Comparison of ENCODE assay signal across 8 mouse cellular contexts in the genomic region with DNA sequence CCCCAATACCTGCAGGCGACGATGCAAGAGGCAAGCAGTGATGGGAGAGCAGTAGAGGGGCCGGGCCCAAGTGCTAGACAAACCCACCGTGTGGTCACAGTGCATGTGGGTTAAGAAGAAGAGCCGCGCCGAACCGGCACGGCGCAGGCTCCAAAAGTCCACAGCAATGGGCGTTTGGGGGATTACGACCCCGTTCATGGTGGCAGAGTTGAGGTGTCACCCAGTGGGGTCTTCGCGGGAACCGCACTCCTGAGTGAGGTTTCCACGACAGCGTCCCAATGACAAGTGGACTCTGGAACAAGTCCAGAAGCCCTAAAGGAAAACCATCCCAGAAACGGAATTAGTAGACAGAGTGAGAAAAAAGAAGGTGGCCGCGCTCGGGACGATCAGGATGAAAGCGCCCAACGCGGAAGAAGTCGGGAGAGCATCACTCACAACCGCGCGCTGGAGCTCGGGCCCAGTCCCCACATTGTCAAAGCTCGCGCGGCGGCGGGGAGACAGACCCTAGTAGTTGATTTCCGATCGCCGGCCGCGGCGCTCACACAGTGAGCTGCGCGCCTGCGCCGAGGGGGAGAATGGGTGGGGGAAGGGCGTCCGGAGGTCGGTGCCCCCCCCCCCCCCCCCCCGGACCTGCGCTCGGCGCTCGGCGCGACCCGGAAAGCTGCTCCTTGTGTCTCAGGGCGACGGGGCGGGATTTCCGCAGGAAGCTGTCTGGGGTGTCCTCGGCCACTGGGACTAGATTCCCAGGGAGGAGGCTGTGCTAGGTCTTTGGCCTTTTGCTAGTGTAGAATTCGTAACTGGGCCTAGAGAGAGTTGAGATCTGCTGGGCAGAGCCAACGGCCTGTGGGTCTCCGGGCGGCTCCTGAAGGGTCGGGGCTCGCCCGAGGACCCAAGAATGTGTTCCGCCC. TPM values are rescaled to one million over a fixed set of nuclear protein-coding genes. Genes with fewer than 3 reads are reported as not detected.
DNase-seq lines count a peak whose midpoint lies in the region; ATAC-seq and TF ChIP-seq lines count a peak whose summit lies in the region.

TSS of gene Dclre1b (minus strand) at position 554 of the 908 bp plus-strand sequence.
TSS of gene Ap4b1 (plus strand) at position 630 of the 908 bp plus-strand sequence.
TSS of gene Gm43064 (plus strand) at position 683 of the 908 bp plus-strand sequence.

- peak within 1 kb of the TSS; percentile 86 for H3K9ac ChIP-seq in forebrain, postnatal 0 days
- H3K9ac ChIP-seq in lung, embryonic 15.5 days: peak within 1 kb of the TSS; percentile 94

- peaks cover 56% of the 10 kb centered on the region for H3K36me3 ChIP-seq in G1E (replicated peaks)
- peaks cover 11% of the 10 kb centered on the region for H3K36me3 ChIP-seq in forebrain, postnatal 0 days (ENCODE audit: insufficient read depth)
- H3K36me3 ChIP-seq in lung, embryonic 15.5 days: peaks cover 27% of the 10 kb centered on the region

- H3K4me2 ChIP-seq in forebrain, postnatal 0 days (ENCODE audit: low read depth): peak within 1 kb of the TSS; percentile 71
- H3K4me2 ChIP-seq in lung, embryonic 15.5 days: peak within 1 kb of the TSS; percentile 78

- under 1% methylated on average over 62 of the region's 70 CpGs for WGBS in forebrain, postnatal 0 days
- under 1% methylated on average over 62 of the region's 70 CpGs for WGBS in lung, embryonic 15.5 days

- TF ChIP-seq CTCF in G1E (IDR thresholded peaks at IDR 0.05; ENCODE audit: low read depth, low read length): no peak
- TF ChIP-seq CTCF in forebrain, postnatal 0 days (IDR thresholded peaks at IDR 0.05; ENCODE audit: low read depth): peak; percentile 16; the same call in 1 of the 2 replicates

- H3K27me3 ChIP-seq in G1E (ENCODE audit: insufficient read depth, low read length): no peaks in the 10 kb centered on the region
- H3K27me3 ChIP-seq in forebrain, postnatal 0 days (ENCODE audit: insufficient read depth, low read length): no peaks in the 10 kb centered on the region
- H3K27me3 ChIP-seq in lung, embryonic 15.5 days: no peaks in the 10 kb centered on the region

- peak; percentile 75 for ATAC-seq in G1E (ENCODE audit: extremely low read depth, insufficient number of reproducible peaks, low FRiP score, poor library complexity, severe bottlenecking)
- ATAC-seq in forebrain, postnatal 0 days: peak; percentile 98
- peak; percentile 98 for ATAC-seq in lung, embryonic 15.5 days (ENCODE audit: borderline replicate concordance, extremely low read depth, low FRiP score, low TSS enrichment)

- peak; percentile 87 for DNase-seq in G1E (ENCODE audit: low spot score)
- DNase-seq in cerebellum, adult 18-20 months: peak; percentile 92 to 94
- DNase-seq in forebrain, postnatal 0 days: peak; percentile 97
- peak; percentile 94 for DNase-seq in heart, postnatal 4 days
- DNase-seq in layer of hippocampus, adult 8-10 months (ENCODE audit: low spot score in 2 of 2): peak; percentile 74 to 83
- DNase-seq in ovary, adult 18-20 months (ENCODE audit: low spot score): peak; percentile 83
- peak; percentile 98 for DNase-seq in thymus, postnatal 0 days (ENCODE audit: low spot score)

- peaks cover 49% of the 10 kb centered on the region for H3K4me1 ChIP-seq in G1E (ENCODE audit: insufficient read depth, low read depth, low read length)
- H3K4me1 ChIP-seq in forebrain, postnatal 0 days (ENCODE audit: insufficient read depth): 0 out of 2 replicates have a peak, but pooled peaks cover 7% of the 10 kb centered on the region
- H3K4me1 ChIP-seq in lung, embryonic 15.5 days: peaks cover 17% of the 10 kb centered on the region

- H3K9me3 ChIP-seq in G1E (replicated peaks): no peaks in the 10 kb centered on the region
- no peaks in the 10 kb centered on the region for H3K9me3 ChIP-seq in forebrain, postnatal 0 days (ENCODE audit: low read length)
- no peaks in the 10 kb centered on the region for H3K9me3 ChIP-seq in lung, embryonic 15.5 days

- H3K27ac ChIP-seq in forebrain, postnatal 0 days (ENCODE audit: low read depth, low read length): peak within 1 kb of the TSS; percentile 94
- peak within 1 kb of the TSS; percentile 95 for H3K27ac ChIP-seq in lung, embryonic 15.5 days

- H3K4me3 ChIP-seq in G1E (ENCODE audit: low read depth, low read length): peak within 1 kb of the TSS; percentile 86
- H3K4me3 ChIP-seq in forebrain, postnatal 0 days (ENCODE audit: low read depth, low read length): peak within 1 kb of the TSS; percentile 83
- peak within 1 kb of the TSS; percentile 70 for H3K4me3 ChIP-seq in lung, embryonic 15.5 days

RNA-seq across cellular contexts. Expression of gene Dclre1b, which starts in this region (rescaled TPM):
- total RNA-seq in G1E (2014; fragmentation: Nextera tagmentation) (21.8 and 28.6 TPM in 2 replicates), G1E (2017) (8.0 and 8.6 TPM in 2 replicates)
- polyA plus RNA-seq in G1E (2012): 2.6 and 5.7 TPM in 2 replicates
- total RNA-seq in forebrain, postnatal 0 days (2014; rRNA removed): 5.2 and 5.3 TPM in 2 replicates
- 13.5 and 20.5 TPM in 2 replicates for polyA plus RNA-seq in forebrain, postnatal 0 days (2015; fragmentation: Nextera tagmentation; extraction: Ambion mirVana)
- 10 to 100 TPM; 13.6 to 14.2 TPM for total RNA-seq in heart, postnatal 4 days (2021)
- 10 to 100 TPM in 2 of 4 experiments, 1 to 10 TPM in 2; 7.4 to 12.1 (median 9.7) TPM for total RNA-seq in layer of hippocampus, adult 8-10 months (2022)
- 30.5 and 31.2 TPM in 2 replicates for polyA plus RNA-seq in lung, embryonic 15.5 days (2015; fragmentation: Nextera tagmentation; extraction: Ambion mirVana)
- polyA plus RNA-seq in thymus, postnatal 0 days (2015; fragmentation: Nextera tagmentation; extraction: Ambion mirVana): 47.8 and 50.9 TPM in 2 replicates

RNA-seq across cellular contexts. Expression of gene Ap4b1, which starts in this region (rescaled TPM):
- total RNA-seq in G1E (2014; fragmentation: Nextera tagmentation) (13.5 and 30.8 TPM in 2 replicates), G1E (2017) (24.1 and 24.4 TPM in 2 replicates)
- 2.5 and 3.4 TPM in 2 replicates for polyA plus RNA-seq in G1E (2012)
- total RNA-seq in forebrain, postnatal 0 days (2014; rRNA removed): 22.1 and 26.1 TPM in 2 replicates
- 14.8 and 17.2 TPM in 2 replicates for polyA plus RNA-seq in forebrain, postnatal 0 days (2015; fragmentation: Nextera tagmentation; extraction: Ambion mirVana)
- total RNA-seq in heart, postnatal 4 days (2021): 1 to 10 TPM; 8.6 to 9.1 TPM
- 10 to 100 TPM; 11.4 to 14.3 (median 13.1) TPM for total RNA-seq in layer of hippocampus, adult 8-10 months (2022)
- 19.6 and 21.0 TPM in 2 replicates for polyA plus RNA-seq in lung, embryonic 15.5 days (2015; fragmentation: Nextera tagmentation; extraction: Ambion mirVana)
- polyA plus RNA-seq in thymus, postnatal 0 days (2015; fragmentation: Nextera tagmentation; extraction: Ambion mirVana): 24.8 and 26.4 TPM in 2 replicates

RNA-seq across cellular contexts. Expression of gene Gm43064, which starts in this region (rescaled TPM):
- total RNA-seq in G1E (2014; fragmentation: Nextera tagmentation) (3.1 and 8.7 TPM in 2 replicates), G1E (2017) (0.82 TPM in 1 of 2 replicates, not detected in the other)
- 0.05 and 0.13 TPM in 2 replicates for polyA plus RNA-seq in G1E (2012)
- 0.29 and 1.0 TPM in 2 replicates for total RNA-seq in forebrain, postnatal 0 days (2014; rRNA removed)
- polyA plus RNA-seq in forebrain, postnatal 0 days (2015; fragmentation: Nextera tagmentation; extraction: Ambion mirVana): 0.08 TPM in 2 replicates
- under 1 TPM in 1 of 2 experiments, not detected in 1; 0.27 TPM for total RNA-seq in heart, postnatal 4 days (2021)
- under 1 TPM in 3 of 4 experiments, not detected in 1; 0.21 to 0.83 (median 0.30) TPM for total RNA-seq in layer of hippocampus, adult 8-10 months (2022)
- polyA plus RNA-seq in lung, embryonic 15.5 days (2015; fragmentation: Nextera tagmentation; extraction: Ambion mirVana): 0.24 and 0.35 TPM in 2 replicates
- 0.19 and 0.29 TPM in 2 replicates for polyA plus RNA-seq in thymus, postnatal 0 days (2015; fragmentation: Nextera tagmentation; extraction: Ambion mirVana)

Comparison
In these comparisons a context has a peak if more than half of its experiments do, and no peak if none do; other contexts are left out.
1. Peak in every context shown above with its lines: DNase-seq, ATAC-seq, H3K4me3 ChIP-seq and H3K27ac ChIP-seq.